15 mouse cellular contexts compared by ENCODE assay signal in the genomic region with DNA sequence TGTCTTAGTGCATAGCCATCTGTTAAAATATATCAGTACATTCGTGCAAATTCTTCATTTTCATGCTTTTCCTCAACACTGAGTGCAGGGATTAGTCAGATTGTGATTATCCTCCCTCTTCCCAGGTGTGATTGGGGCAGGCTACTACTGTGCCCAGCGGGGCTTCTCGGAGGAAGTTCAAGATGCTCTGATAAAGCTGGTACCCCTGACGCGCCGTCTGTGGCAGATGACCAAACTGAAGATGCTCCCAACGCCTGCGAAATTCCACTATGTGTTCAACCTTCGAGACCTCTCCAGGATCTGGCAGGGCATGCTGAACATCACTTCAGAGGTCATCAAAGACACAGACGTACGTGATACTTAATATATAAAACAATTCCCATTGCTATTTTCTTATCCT.
"Had no signal": no experiment of that assay in that cellular context is flagged by ENCODE, and none has a peak within 500 bp of the region (broad histone marks: within the 10 kb centered on the region; RNA-seq: fewer than 3 reads in every experiment).

No protein-coding gene starts in this region.

- H3K4me1 ChIP-seq: lung, embryonic 15.5 days; megakaryocyte, embryonic 14.5 days; midbrain, embryonic 13.5 days; midbrain, embryonic 15.5 days; neural tube, embryonic 12.5 days; stomach, embryonic 15.5 days had no signal

- H3K36me3 ChIP-seq: lung, embryonic 15.5 days; midbrain, embryonic 13.5 days; midbrain, embryonic 15.5 days; neural tube, embryonic 12.5 days; stomach, embryonic 15.5 days had no signal

- H3K27ac ChIP-seq: lung, embryonic 15.5 days; macrophage; midbrain, embryonic 13.5 days; midbrain, embryonic 15.5 days; neural tube, embryonic 12.5 days; stomach, embryonic 15.5 days; stomach, postnatal 0 days had no signal

- H3K27me3 ChIP-seq: lung, embryonic 15.5 days; megakaryocyte, embryonic 14.5 days; midbrain, embryonic 13.5 days; midbrain, embryonic 15.5 days; neural tube, embryonic 12.5 days; stomach, embryonic 15.5 days had no signal

- H3K9ac ChIP-seq: lung, embryonic 15.5 days; midbrain, embryonic 13.5 days; midbrain, embryonic 15.5 days; neural tube, embryonic 12.5 days; stomach, embryonic 15.5 days had no signal

- H3K4me3 ChIP-seq: lung, embryonic 15.5 days; megakaryocyte, embryonic 14.5 days; midbrain, embryonic 13.5 days; midbrain, embryonic 15.5 days; neural tube, embryonic 12.5 days; stomach, embryonic 15.5 days had no signal

- DNase-seq: lung, adult 2 months; lung, postnatal 14 days; lung, postnatal 36 days; right cerebral cortex, postnatal 14 days; thymus, adult 2 months; thymus, postnatal 25 days; thymus, postnatal 4 days had no signal
